Mouse (Mus musculus) layer of hippocampus, adult 8-10 months (tissue): ENCODE results near the gene Adat3. TPM values are rescaled to one million over a fixed set of nuclear protein-coding genes. Genes with fewer than 3 reads are reported as not detected.

Experiments used
- DNase-seq, 2 experiments: peaks; one replicate each; pipeline ENCODE4 v3.0.0; 2022; ENCODE audit warnings: low spot score in 2 of 2
- total RNA-seq, 4 experiments: library from RNA; stranded (reverse); gene quantifications; 2 replicates each; pipeline ENCODE4 v1.2.4; 2022

Gene Adat3
- total RNA-seq, 4 experiments from 2014 or later = 2.0 to 5.0 (median 3.0) TPM

GRCm38 (mm10) chr10:80609269-80609924 lies 6.7 kb downstream of the Adat3 start:
- DNase-seq = no peak

GRCm38 (mm10) chr10:80610116-80610785 lies 7.6 kb downstream of the Adat3 start:
- no peak for DNase-seq

GRCm38 (mm10) chr10:80611024-80611423 lies 8.3 kb downstream of the Adat3 start:
- DNase-seq = no peak

- no peak for DNase-seq
Observed at GRCm38 (mm10) chr10:80611905-80612304, 9.2 kb downstream of the Adat3 start.

- no peak for DNase-seq
Observed at GRCm38 (mm10) chr10:80613821-80614220, 11.1 kb downstream of the Adat3 start.

- no peak for DNase-seq
Observed at GRCm38 (mm10) chr10:80614351-80614750, 11.7 kb downstream of the Adat3 start.

GRCm38 (mm10) chr10:80618181-80618580 lies 15.5 kb downstream of the Adat3 start:
- no peak for DNase-seq

- no peak for DNase-seq
Observed at GRCm38 (mm10) chr10:80619465-80620244, 17.0 kb downstream of the Adat3 start.

- DNase-seq = no peak
Observed at GRCm38 (mm10) chr10:80620365-80620764, 17.7 kb downstream of the Adat3 start.

- DNase-seq = no peak
Observed at GRCm38 (mm10) chr10:80620796-80621689, 18.4 kb downstream of the Adat3 start.

- DNase-seq = no peak
Observed at GRCm38 (mm10) chr10:80621690-80621939, 18.9 kb downstream of the Adat3 start.

- peak; percentile 99 to 100 for DNase-seq
Observed at GRCm38 (mm10) chr10:80621940-80622660, 19.4 kb downstream of the Adat3 start.

- peak in 1 of 2 experiments; percentile 38 for DNase-seq
Observed at GRCm38 (mm10) chr10:80622661-80623456, 20.2 kb downstream of the Adat3 start, which contains the start of gene Csnk1g2. Gene Csnk1g2 (plus strand): TSS chr10:80622838.

GRCm38 (mm10) chr10:80623457-80624191 lies 20.9 kb downstream of the Adat3 start:
- DNase-seq = peak in 1 of 2 experiments; percentile 28

GRCm38 (mm10) chr10:80625764-80626163 lies 23.1 kb downstream of the Adat3 start:
- no peak for DNase-seq

GRCm38 (mm10) chr10:80627685-80628084 lies 25.0 kb downstream of the Adat3 start:
- no peak for DNase-seq

- DNase-seq = no peak
Observed at GRCm38 (mm10) chr10:80628925-80629324, 26.2 kb downstream of the Adat3 start.

- DNase-seq = no peak
Observed at GRCm38 (mm10) chr10:80635345-80635744, 32.7 kb downstream of the Adat3 start.

- DNase-seq = no peak
Observed at GRCm38 (mm10) chr10:80646936-80647335, 44.3 kb downstream of the Adat3 start.
